Mouse (Mus musculus) stomach, postnatal 0 days (tissue): ENCODE measurements around the gene Cpne5.

Source experiments
- CTCF ChIP-seq: IDR thresholded peaks from 2 replicates; pipeline ENCODE4 v1.5.1; 2016; ENCODE audit warnings: antibody characterized with exemption, low read depth, mild to moderate bottlenecking, moderate library complexity
- EP300 ChIP-seq: optimal IDR thresholded peaks from 2 replicates; pipeline ENCODE3; 2016; ENCODE audit warnings: antibody characterized with exemption

DNA sequence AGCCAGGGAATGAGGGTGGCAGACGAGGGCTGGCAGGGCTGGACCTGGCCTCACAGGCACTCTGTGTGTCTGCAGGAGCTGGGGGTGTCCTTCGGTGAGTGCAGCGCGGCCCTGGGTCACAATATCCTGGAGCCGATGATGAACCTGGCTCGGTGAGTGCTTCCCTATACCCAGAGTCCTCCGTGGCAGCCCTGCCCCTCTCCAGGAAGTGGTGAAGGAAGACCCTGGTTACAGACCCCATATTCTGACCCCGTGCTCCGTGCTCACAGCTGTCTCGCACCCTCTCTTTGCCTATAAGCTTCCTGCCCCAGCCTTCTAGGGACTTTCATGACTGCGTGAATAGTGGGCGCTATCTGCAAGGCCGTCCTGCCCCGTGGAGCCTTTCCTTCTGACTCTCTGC lies 90.7 kb downstream of the Cpne5 start:
- TF ChIP-seq EP300: no peak
- no peak for TF ChIP-seq CTCF
